Mouse (Mus musculus): ENCODE measurements around the gene 1810030O07Rik.
"Not testable (repeated sequence)": the region's sequence is repeated elsewhere in the genome, so short reads cannot be mapped to it uniquely, and the experiment has no call there.

Gene 1810030O07Rik

DNA sequence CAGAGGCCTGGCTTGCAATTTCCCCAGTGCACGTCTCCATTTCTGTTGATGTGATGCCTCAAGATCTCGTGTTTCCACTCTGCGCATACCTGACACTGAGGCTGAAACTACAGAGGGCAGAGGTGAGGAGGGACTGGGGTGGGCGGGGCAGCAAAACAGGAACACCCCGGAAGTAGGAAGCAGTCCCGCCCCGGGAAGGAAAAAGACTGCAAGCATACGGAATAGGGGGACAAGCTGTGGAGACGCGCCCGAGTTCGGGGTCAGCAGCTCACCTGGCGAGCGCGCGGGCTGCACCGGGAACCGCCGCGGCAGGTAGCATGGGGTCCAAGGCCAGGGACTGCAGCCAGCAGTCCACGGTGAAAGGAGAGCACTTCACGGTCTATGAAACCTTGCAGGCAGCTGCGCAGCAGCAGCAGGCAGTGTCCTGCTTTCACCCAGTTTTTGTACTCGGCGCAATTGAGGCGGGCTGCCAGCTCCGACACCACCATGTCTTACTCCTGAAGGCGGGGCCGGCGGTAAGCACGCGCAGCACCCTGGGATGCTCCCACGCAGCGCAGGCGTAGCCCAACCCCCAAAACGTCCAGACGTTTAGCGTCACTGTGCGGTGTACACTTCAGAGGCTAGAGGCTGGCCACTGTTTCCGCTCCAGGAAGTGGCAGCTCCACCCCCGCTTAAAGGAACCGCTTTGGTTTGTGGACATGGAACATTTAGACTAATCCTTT, at the start of gene 1810030O07Rik:
Gene 1810030O07Rik (minus strand): TSS at position 615 of the 722 bp plus-strand sequence.
- DNase-seq (ENCODE audit: low spot score in 2 of 2), result peak; percentile 55 to 87

- no peak for DNase-seq (ENCODE audit: low spot score in 2 of 2)
Measured at GRCm38 (mm10) chrX:12716036-12716435, 42.6 kb upstream of the 1810030O07Rik start.

- DNase-seq (ENCODE audit: low spot score in 2 of 2), result no peak
Measured at GRCm38 (mm10) chrX:12713796-12714195, 40.3 kb upstream of the 1810030O07Rik start.

GRCm38 (mm10) chrX:12686910-12687309, 13.4 kb upstream of the 1810030O07Rik start:
- no peak for DNase-seq (ENCODE audit: low spot score in 2 of 2)

- DNase-seq (ENCODE audit: low spot score in 2 of 2), result no peak
Measured at GRCm38 (mm10) chrX:12686071-12686470, 12.6 kb upstream of the 1810030O07Rik start.

GRCm38 (mm10) chrX:12677396-12677795, 3.9 kb upstream of the 1810030O07Rik start:
- DNase-seq (ENCODE audit: low spot score in 2 of 2), result peak; percentile 18 to 33

DNA sequence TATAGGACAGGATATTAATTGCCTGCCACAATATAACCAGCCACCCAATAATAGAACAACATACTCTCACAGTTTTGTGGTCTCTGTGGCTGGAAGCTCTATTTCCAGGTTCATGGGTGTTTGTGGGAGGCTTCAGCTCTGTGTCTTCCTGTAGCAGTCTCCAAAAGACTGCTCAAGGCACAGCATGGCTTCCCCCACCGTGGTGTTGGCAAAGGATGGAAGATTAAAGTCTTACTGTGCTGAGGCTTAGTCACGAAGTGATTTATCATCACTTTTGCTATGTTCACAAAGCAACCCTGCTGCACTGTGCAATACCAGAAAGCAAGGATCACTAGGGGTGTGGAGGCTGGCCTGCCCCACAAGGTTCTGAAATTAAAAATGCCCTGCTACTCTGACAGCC, 19.6 kb downstream of the 1810030O07Rik start:
- no peak for DNase-seq (ENCODE audit: low spot score in 2 of 2)

GRCm38 (mm10) chrX:12651906-12652305, 21.6 kb downstream of the 1810030O07Rik start:
- no peak for DNase-seq (ENCODE audit: low spot score in 2 of 2)

DNA sequence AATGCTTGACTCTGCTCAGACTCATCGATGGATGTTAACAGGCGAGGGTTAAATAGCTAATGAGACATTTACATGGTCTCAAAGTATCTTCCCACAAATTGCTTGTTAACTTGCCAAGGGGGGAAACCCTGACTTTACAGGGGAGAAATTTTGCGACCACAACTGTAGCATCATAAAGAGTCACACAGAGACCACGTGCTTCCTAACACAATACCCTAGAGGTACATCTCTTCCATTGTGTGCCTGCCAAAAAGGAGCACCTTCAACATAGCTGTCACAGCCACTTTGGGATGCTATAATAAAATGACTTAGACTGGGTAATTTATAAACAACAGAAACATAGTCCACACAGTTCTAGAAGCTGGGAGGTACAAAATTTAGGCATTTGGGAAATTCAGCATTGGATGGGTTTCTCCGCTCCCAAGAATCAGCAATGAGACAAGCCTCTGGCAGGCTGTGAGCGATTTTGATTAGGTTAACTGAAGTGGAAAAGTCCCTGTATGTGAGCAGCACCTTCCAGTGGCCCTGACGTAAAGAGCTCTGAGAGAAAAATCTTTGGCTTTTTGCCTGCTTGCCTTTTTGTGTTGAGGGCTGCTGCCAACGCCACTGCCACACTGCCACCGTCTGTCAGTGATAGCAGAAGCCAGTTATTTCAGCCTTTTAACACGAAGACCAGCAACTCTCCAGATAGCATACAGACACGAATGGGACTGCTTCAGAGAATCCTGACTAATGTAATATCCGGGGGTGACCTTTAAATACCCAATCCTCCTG, 27.8 kb downstream of the 1810030O07Rik start:
- no peak for DNase-seq (ENCODE audit: low spot score in 2 of 2)

DNA sequence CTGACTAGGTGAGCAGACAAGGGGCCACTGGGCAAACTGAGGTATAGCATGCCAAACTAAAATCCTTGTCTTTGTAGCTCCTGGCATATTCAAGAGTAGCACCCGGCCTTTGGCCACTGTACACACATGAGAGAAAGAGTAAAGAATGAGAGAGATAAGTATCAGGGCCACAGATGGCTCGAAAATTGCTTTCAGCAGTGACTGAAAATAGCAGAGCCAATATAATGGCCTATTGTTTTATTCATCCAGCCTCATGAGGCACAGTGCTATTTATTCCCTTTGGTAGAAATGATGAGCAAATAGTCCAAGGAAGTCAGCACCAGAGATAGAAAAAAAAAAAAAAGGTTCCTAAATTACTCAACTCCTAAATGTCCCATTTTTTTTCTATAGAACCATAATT, 28.5 kb downstream of the 1810030O07Rik start:
- no peak for DNase-seq (ENCODE audit: low spot score in 2 of 2)

DNA sequence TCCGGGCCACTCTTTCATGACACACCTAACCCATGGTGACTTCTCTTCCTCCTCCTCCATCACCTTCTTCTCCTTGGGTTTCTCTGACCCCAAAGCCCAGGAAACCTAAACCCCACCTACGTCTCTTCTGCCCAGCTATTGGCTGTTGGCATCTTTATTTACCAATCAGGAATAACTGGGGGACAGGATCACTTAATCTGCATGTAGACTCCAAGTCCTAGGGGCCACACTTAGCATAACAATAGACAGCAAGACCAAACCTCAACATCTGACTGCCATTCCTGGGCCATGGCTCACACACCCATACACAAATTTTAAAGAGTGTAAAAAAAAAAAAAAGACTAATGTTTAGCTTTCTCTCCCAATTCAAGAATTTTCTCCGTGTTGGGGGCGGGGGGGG, 48.3 kb downstream of the 1810030O07Rik start:
- DNase-seq (ENCODE audit: low spot score in 2 of 2), result no peak

GRCm38 (mm10) chrX:12612360-12612759, 61.1 kb downstream of the 1810030O07Rik start:
- not testable (repeated sequence) for DNase-seq (ENCODE audit: low spot score in 2 of 2)

DNA sequence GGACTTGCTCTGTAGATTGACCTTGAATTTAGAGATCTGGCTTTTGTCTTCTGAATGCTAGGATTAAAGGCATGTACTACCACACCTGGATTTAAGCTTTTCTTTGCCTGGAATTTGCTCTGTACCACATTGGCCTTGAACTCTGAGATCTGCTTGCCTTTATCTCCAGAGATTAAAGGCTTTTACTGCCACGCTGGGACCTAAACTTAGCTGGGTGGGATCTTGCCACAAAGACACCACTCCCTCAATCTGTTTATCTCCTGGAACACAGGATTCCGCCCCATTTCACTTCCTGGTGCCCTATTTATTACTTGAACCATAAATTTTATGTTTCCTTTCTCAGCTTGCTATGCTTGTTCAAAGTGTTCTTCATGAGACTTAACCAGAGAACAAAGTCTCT, 62.3 kb downstream of the 1810030O07Rik start:
- DNase-seq (ENCODE audit: low spot score in 2 of 2), result no peak

DNA sequence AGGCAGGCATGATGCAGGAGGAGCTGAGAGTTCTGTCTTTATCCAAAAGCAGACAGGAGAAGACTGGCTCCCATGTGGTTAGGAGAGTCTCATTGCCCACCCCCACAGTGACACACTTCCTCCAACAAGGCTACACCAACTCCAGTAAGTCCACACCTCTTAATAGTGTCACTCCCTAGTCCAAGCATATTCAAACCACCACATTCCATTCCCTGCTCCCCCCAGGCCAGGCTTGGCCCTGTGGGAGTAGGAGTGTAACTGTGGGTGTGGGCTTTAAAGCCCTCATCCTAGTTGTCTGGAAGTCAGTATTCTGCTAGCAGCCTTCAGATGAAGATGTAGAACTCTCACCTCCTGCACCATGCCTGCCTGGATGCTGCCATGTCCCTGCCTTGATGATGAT, 62.9 kb downstream of the 1810030O07Rik start:
- DNase-seq (ENCODE audit: low spot score in 2 of 2), result not testable (repeated sequence)

Data from urinary bladder, adult 18-20 months (tissue).